Mouse (Mus musculus) liver, postnatal 0 days (tissue): ENCODE results near the gene Gnat2. TPM values are rescaled to one million over a fixed set of nuclear protein-coding genes. Genes with fewer than 3 reads are reported as not detected.

ENCODE experiments used
- ATAC-seq: fragments of 200-750 bp; cut with Nextera tagmentation; 2 replicates; pipeline ENCODE4 v1.8.0; 2017; ENCODE audit warnings: mild to moderate bottlenecking, moderate library complexity
- DNase-seq: peaks from one replicate; pipeline ENCODE4 v3.0.0-alpha.2; 2016
- H3K27ac ChIP-seq: fragments of 300-500 bp; sonication (generic); 2 replicates; pipeline ENCODE4 v1.5.1; 2014; ENCODE audit warnings: antibody characterized with exemption, moderate library complexity, mild to moderate bottlenecking, low read depth
- H3K27me3 ChIP-seq: fragments of 300-500 bp; sonication (generic); 2 replicates; pipeline ENCODE4 v1.6.1; 2014; ENCODE audit warnings: low read length, control low read depth, mixed read lengths; ENCODE audit not compliant: insufficient read depth
- H3K36me3 ChIP-seq: fragments of 300-500 bp; sonication (generic); replicated peaks from 2 replicates; pipeline ENCODE4 v1.6.1; 2014; ENCODE audit warnings: mild to moderate bottlenecking, control low read depth, low read length, moderate library complexity, mixed read lengths; ENCODE audit not compliant: insufficient read depth
- H3K4me1 ChIP-seq: fragments of 300-500 bp; sonication (generic); 2 replicates; pipeline ENCODE4 v1.6.1; 2014; ENCODE audit warnings: antibody characterized with exemption, mild to moderate bottlenecking, control low read depth; ENCODE audit not compliant: insufficient read depth
- H3K4me2 ChIP-seq: fragments of 300-500 bp; sonication (generic); 2 replicates; pipeline ENCODE4 v1.6.1; 2014; ENCODE audit warnings: low read depth, mild to moderate bottlenecking, low read length, moderate library complexity, mixed read lengths
- H3K4me3 ChIP-seq: fragments of 300-500 bp; sonication (generic); 2 replicates; pipeline ENCODE4 v1.5.1; 2014; ENCODE audit warnings: low read depth, low read length
- H3K9ac ChIP-seq: fragments of 300-500 bp; sonication (generic); replicated peaks from 2 replicates; pipeline ENCODE4 v1.6.1; 2014; ENCODE audit warnings: mild to moderate bottlenecking, moderate library complexity
- H3K9me3 ChIP-seq: fragments of 300-500 bp; sonication (generic); 2 replicates; pipeline ENCODE4 v1.6.1; 2016; ENCODE audit warnings: mild to moderate bottlenecking, control low read depth, low read length, mixed read lengths
- CTCF ChIP-seq: sonication (generic); IDR thresholded peaks from 2 replicates; pipeline ENCODE4 v1.5.1; 2016; ENCODE audit warnings: antibody characterized with exemption, low read depth
- EP300 ChIP-seq: IDR thresholded peaks from 2 replicates; pipeline ENCODE4 v1.6.1; 2016; ENCODE audit warnings: antibody characterized with exemption, low read depth, mild to moderate bottlenecking
- WGBS: fragments of 180-500 bp; shearing (Covaris S2); extraction: QIAGEN DNeasy Blood & Tissue Kit; methylation state at CpG from one replicate; pipeline ENCODE4 v1.1.7; 2014; ENCODE audit not compliant: insufficient replicate concordance; 5-methylcytosine and 5-hydroxymethylcytosine counted together
- polyA plus RNA-seq: library from polyadenylated mRNA; unstranded; fragments of >200 nt; fragmentation: Nextera tagmentation; extraction: Ambion mirVana; gene quantifications from 2 replicates; pipeline ENCODE4 v1.2.1, GENCODE M21; 2015

Gene Gnat2
- polyA plus RNA-seq, 1 experiment from 2014 or later = 1.7 TPM

DNA sequence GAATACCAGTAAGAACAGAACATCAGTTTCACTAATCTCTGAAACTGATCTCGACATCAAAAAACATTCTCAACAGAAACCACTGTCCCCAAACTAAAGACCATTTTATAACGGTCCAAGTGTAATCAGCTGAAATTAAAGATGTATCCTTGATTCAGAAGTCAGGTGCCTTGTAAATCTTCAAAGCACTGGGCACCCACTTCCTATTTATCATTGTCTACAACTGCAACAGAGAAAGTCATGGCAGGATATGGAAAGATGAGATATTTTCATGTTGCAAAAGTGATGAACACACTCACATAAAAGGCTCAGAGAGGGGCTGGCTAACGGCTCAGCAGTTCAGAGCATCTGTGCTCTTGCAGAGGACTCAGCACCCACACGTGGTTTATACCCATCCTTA is 48.2 kb downstream of the Gnat2 start:
- Histone ChIP-seq H3K27ac (no peak overlapping the region), H3K4me2 (no peak overlapping the region), H3K9ac (no peak overlapping the region), H3K27me3 (no peaks in the 10 kb centered on the region), H3K4me1 (peaks cover 11% of the 10 kb centered on the region; the same call in 1 of the 2 replicates), H3K4me3 (no peak overlapping the region), H3K36me3 (peaks cover 22% of the 10 kb centered on the region), H3K9me3 (no peaks in the 10 kb centered on the region)
- no peak for TF ChIP-seq CTCF
- no peak for TF ChIP-seq EP300
- WGBS = 66% methylated on average over 4 of the region's 4 CpGs
- DNase-seq = no peak
- ATAC-seq = no peak

DNA sequence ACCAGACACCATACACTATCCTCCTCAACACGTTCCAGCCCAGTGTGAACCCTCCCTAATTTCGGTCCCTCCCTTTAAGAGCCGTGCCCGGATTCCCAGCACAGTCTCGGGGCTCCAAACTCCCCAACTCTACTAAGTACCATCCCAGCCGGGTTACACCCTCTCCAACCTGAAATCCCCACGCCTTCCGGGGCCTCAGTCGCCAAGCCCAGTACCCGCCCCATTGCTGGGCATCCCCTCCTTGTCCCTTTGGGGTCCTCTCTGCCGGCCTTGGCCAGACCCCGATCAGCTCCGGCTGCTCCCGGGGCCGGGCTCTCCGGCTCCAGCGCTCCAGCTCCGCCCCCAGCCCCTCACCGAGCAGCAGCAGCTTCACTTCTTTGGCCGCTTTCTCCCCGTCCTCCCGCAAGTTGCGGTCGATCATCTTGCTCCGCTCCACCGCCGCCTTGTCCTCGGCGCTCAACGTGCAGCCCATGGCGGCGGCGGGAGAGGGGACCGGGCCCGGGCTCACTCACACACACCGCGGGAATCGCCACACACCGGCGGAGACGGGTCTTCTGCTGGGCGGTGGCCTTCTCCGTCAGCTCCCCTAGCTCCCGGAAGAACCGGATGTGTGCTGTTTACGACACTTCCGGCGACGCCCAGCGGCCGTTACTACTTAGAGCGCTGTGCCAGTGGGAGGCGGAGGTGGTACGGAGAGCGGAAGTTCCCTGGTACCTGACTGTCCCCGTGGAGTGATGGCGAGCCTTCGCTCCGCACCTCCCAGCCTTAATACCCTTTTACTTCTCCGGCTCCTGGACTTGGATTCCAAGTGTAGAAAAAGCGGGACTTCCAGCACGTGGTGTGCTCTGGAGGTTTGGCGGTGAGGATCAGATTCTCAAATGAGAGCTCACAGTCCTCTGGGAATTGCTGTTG is 53.2 kb downstream of the Gnat2 start, which contains the start of gene Gnai3:
TSS of gene Gnai3 (minus strand) at position 613 of the 912 bp plus-strand sequence.
- peak; percentile 95 for DNase-seq
- TF ChIP-seq EP300 (peak; percentile 31; the same call in 1 of the 2 replicates), CTCF (peak; percentile 41)
- Histone ChIP-seq H3K9me3 (no peaks in the 10 kb centered on the region), H3K36me3 (peaks cover 6% of the 10 kb centered on the region), H3K27me3 (no peaks in the 10 kb centered on the region), H3K4me1 (peaks cover 22% of the 10 kb centered on the region), H3K27ac (peak within 1 kb of the TSS; percentile 98), H3K9ac (peak within 1 kb of the TSS; percentile 99), H3K4me3 (peak within 1 kb of the TSS; percentile 99), H3K4me2 (peak within 1 kb of the TSS; percentile 91)
- WGBS = under 1% methylated on average over 62 of the region's 63 CpGs
- peak; percentile 97 for ATAC-seq

DNA sequence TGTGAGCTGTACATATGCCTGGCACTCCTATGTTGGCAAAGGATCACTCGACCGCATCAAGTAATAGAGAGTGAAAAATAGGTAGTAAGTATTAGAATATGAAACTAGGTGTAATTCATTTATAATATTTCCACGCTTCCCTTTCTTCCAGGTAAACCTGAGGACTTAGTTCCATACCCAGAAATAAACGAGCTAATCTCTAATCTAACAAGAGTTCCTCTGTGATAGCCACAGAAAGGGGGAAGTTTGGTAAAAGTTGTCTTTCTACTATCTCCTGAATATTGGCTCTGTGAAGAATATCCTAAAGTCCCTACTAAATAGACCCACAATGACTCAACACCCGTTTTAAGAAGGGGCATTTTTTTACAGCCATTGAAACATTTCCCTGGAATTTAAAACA is 54.1 kb downstream of the Gnat2 start:
- H3K9me3 ChIP-seq = no peaks in the 10 kb centered on the region
- H3K4me2 ChIP-seq = peak overlapping the region; percentile 91
- 37% methylated on average over 5 of the region's 5 CpGs for WGBS
- peak overlapping the region; percentile 99 for H3K4me3 ChIP-seq
- H3K36me3 ChIP-seq = peaks cover 2% of the 10 kb centered on the region; the same call in 1 of the 2 replicates
- peak overlapping the region; percentile 99 for H3K9ac ChIP-seq
- peak overlapping the region; percentile 98 for H3K27ac ChIP-seq
- ATAC-seq = no peak
- DNase-seq = no peak
- H3K4me1 ChIP-seq = peaks cover 22% of the 10 kb centered on the region
- H3K27me3 ChIP-seq = no peaks in the 10 kb centered on the region
- no peak for TF ChIP-seq EP300

DNA sequence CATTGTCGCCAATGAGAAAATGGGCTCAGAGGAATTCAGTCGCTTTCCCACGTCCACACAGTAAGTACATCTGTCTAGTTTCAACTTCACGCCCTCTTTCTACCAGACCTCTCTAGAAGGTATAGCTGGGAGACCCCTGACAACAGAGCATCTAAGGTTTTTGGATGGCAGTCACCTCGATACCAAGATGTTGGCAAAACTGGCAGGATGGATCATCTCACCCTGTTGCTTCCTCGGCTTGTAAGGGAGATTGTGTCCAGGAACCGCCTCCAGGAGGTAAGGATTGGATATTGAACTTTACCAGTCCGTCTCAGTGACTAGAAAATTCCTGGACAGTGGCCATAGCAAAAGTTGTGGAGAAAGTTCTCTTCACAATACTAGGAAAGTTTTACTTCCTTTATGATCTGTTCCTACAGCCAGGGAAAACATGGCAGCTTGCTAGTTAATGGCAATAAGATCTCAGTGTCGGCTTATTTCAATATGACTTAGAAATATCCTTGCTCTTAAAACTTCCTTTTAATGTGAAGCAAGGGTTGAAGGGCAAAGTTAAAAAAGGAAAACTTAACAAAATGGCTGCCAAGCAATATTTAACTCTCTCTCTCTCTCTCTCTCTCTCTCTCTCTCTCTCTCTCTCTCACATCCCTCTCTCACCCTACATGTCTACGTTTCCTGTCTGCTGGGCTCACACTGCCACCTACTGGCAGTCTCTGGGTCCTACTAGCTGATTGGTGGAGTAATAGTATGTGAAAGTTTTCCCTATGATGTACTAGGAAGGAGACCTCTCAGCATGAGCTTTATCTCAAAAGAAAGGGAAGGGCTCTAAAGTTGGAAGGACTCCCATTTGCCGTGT is 55.0 kb downstream of the Gnat2 start:
- peak; percentile 55 for ATAC-seq
- peak overlapping the region; percentile 48 for H3K27ac ChIP-seq

More for the DNA sequence above, 55.0 kb downstream of the Gnat2 start:
- Histone ChIP-seq H3K27me3 (no peaks in the 10 kb centered on the region), H3K4me1 (peaks cover 22% of the 10 kb centered on the region), H3K4me2 (peak overlapping the region; percentile 91), H3K9me3 (no peaks in the 10 kb centered on the region), H3K4me3 (no peak overlapping the region), H3K9ac (0 out of 2 replicates have a peak overlapping the region, but pooled peaks have one; percentile 3), H3K36me3 (peaks cover 2% of the 10 kb centered on the region; the same call in 1 of the 2 replicates)
- peak; percentile 92 for DNase-seq
- WGBS = 59% methylated on average over 11 of the region's 11 CpGs
- TF ChIP-seq CTCF (peak; percentile 98), EP300 (peak; percentile 76)

Other genes starting within 250 kb of the Gnat2 start
- gene Eps8l3, start 215.6 kb upstream of the Gnat2 start, polyA plus RNA-seq = not detected in 2 replicates
- gene Gstm5, start 197.0 kb upstream of the Gnat2 start, polyA plus RNA-seq = 126 and 134 TPM in 2 replicates
- gene Gstm7, start 161.0 kb upstream of the Gnat2 start, polyA plus RNA-seq = 39.2 and 42.2 TPM in 2 replicates
- gene Gstm6, start 149.0 kb upstream of the Gnat2 start, polyA plus RNA-seq = 17.2 and 18.0 TPM in 2 replicates
- gene Gstm3, start 123.5 kb upstream of the Gnat2 start, polyA plus RNA-seq = 1.9 and 2.0 TPM in 2 replicates
- gene Gstm2, start 106.3 kb upstream of the Gnat2 start, polyA plus RNA-seq = 11.7 TPM in 2 replicates
- gene Gstm1, start 74.8 kb upstream of the Gnat2 start, polyA plus RNA-seq = 188 and 211 TPM in 2 replicates
- gene Gstm4, start 47.9 kb upstream of the Gnat2 start, polyA plus RNA-seq = 12.9 and 13.5 TPM in 2 replicates
- 17.3 and 23.0 TPM in 2 replicates for gene Ampd2, start 6.1 kb upstream of the Gnat2 start, polyA plus RNA-seq
- gene Gnai3, start 53.4 kb downstream of the Gnat2 start, polyA plus RNA-seq = 41.9 and 49.1 TPM in 2 replicates
- gene Gpr61, start 62.1 kb downstream of the Gnat2 start, polyA plus RNA-seq = not detected in 2 replicates
- gene Amigo1, start 93.5 kb downstream of the Gnat2 start, polyA plus RNA-seq = 1.2 and 1.5 TPM in 2 replicates
- gene Cyb561d1, start 108.4 kb downstream of the Gnat2 start, polyA plus RNA-seq = 1.5 and 1.6 TPM in 2 replicates
- gene Atxn7l2, start 118.1 kb downstream of the Gnat2 start, polyA plus RNA-seq = 1.4 TPM in 2 replicates
- gene Sypl2, start 133.9 kb downstream of the Gnat2 start, polyA plus RNA-seq = 0.05 and 0.79 TPM in 2 replicates
- gene Psma5, start 164.1 kb downstream of the Gnat2 start, polyA plus RNA-seq = 136 and 143 TPM in 2 replicates
- gene Sort1, start 191.3 kb downstream of the Gnat2 start, polyA plus RNA-seq = 3.0 and 3.7 TPM in 2 replicates